Mouse (Mus musculus) cortical plate, adult 2 months (tissue): ENCODE measurements around the gene Arhgap30.

Experiments used
- CTCF ChIP-seq: fragments of 200-500 bp; IDR thresholded peaks from 2 replicates; pipeline ENCODE4 v1.5.1; 2011; ENCODE audit warnings: mild to moderate bottlenecking, control low read depth, low read length; ENCODE audit not compliant: insufficient read depth; ENCODE audit errors: extremely low read depth
- POLR2A ChIP-seq: fragments of 200-500 bp; IDR thresholded peaks from 2 replicates; pipeline ENCODE4 v1.6.1; 2011; ENCODE audit warnings: mild to moderate bottlenecking, low read length, control low read depth; ENCODE audit not compliant: insufficient read depth; ENCODE audit errors: extremely low read depth

DNA sequence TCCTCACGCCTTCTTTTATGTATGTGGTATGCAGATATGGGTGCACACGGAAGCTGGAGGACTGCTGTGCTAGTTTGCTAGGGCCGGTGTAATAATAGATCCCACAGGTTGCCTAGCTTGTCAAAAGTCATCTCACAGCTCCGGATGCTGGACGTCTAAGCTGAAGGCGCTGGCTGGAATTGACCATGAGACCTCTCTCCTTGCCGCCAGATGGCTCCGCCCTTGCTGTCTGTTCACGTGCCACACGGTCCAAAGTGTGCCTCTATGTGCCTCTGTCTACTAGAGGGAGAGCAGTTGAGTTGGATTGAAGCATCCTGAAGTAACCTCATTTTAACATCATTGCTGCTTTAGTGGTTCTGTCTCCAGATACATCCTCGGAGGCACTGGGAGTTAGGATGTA lies 61.3 kb downstream of the Arhgap30 start:
- no peak for TF ChIP-seq CTCF
- no peak for TF ChIP-seq POLR2A
